Mouse (Mus musculus) heart, postnatal 10 days (tissue): ENCODE results near the gene Slc16a6. TPM values are rescaled to one million over a fixed set of nuclear protein-coding genes. Genes with fewer than 3 reads are reported as not detected.

Experiments
- DNase-seq, 2 experiments: peaks; one replicate each; pipeline ENCODE4 v3.0.0; 2021
- intact Hi-C: fragments of 180-260 bp; cut with DNase I; formaldehyde crosslinking; loops from one replicate; pipeline ENCODE4 v1.15.1; 2025
- total RNA-seq, 2 experiments: library from RNA; stranded (reverse); gene quantifications; 2 replicates each; pipeline ENCODE4 v1.2.3; 2021

The Slc16a6 gene
- total RNA-seq, 2 experiments from 2014 or later, result 13.9 to 14.6 TPM

DNA sequence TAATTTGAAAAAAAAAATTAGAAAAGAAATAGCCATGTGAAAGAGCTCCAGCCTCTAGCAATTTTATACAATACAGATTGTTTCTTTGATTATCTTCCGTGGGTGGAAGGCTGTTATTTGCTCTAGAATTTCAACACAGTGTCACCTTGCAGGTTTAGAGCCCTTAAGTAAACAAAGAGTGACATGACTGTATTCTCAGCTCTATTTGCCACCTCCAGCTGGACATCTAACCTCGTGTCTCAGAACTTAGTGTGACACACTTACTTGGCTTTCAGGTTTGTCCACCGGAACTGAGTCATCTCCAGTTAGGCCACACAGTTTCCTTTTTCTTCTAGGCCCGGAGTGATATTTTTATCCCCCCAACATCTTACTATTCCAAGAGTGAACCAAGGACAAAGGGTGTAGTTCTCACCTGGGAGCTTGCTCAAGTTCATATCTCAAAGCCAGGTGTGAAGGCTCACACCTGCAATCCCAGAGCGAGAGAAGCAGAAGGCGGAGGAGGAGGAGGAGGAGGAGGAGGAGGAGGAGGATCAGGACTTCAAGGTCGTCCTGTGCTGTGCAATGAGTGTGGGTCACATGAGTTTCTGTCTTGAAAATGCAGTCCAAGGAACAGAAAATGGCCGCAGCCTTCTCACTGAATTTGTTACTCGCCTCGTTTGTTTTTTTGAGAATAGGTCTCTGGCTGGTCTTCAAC, 14.7 kb upstream of the Slc16a6 start:
- intact Hi-C loops, result no loop called here
- no peak for DNase-seq

- intact Hi-C loops, result no loop called here
- DNase-seq, result no peak
Observed at GRCm38 (mm10) chr11:109487111-109487510, 13.7 kb upstream of the Slc16a6 start.

- DNase-seq, result peak in 1 of 2 experiments; percentile 32
- intact Hi-C loops, result no loop called here
Observed at GRCm38 (mm10) chr11:109485398-109486045, 12.1 kb upstream of the Slc16a6 start.

DNA sequence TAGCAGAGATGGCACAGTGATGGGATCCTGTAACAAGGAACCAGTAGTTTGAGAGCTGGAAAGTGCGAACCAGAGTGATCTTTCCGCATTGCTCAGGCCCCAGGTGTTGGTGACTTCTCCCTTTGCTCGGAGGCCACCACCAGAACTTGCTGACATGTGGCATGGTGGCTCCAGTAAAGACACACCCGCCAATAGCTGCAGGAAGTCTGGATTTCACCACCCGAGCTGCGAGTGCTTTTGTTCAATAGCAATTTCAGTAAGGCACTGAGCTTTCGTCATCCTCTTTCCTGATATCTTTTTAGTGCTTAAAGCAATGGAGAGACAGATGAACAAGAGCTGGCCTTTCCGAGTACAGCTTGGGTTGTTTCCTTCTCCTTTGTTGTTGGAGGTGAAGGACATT, 7.0 kb upstream of the Slc16a6 start:
- DNase-seq, result no peak
- intact Hi-C loops, result no loop called here

DNA sequence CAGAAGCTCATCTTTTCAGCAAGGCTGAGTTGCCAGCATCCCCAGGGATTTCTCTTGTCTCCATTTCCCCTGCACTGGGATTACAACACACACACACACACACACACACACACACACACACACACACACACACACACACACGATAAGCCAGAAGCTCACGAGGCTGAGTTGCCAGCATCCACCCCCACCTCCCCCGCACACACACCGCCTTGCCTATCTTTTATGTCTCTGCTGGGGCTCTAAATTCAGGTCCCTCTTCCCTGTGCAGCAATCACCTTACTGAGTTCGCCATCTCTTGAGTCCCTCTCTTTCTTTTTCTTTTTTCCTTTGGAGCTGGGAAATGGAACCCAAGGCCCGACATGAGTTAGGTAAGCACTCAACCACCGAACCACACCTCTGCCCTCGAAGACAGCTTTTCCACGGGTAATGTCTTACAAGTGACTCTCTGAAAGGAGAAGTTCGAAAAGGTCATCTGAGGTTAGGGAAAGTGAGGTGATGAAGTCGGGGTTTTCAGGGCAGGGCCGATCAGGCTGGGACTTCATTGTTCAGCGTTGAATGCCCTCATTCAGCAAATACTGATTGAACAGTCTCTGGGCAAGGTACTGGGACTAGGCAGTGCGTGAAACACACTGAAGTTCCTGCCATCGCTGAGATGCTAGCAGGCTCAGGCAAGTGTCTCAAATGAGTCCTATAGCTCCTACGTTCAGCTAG, 6.3 kb upstream of the Slc16a6 start:
- intact Hi-C loops, result no loop called here
- no peak for DNase-seq

GRCm38 (mm10) chr11:109477606-109478380, 4.4 kb upstream of the Slc16a6 start:
- intact Hi-C loops, result no loop called here
- peak; percentile 17 to 36 for DNase-seq

GRCm38 (mm10) chr11:109476653-109477052, 3.3 kb upstream of the Slc16a6 start:
- intact Hi-C loops, result no loop called here
- DNase-seq, result no peak

DNA sequence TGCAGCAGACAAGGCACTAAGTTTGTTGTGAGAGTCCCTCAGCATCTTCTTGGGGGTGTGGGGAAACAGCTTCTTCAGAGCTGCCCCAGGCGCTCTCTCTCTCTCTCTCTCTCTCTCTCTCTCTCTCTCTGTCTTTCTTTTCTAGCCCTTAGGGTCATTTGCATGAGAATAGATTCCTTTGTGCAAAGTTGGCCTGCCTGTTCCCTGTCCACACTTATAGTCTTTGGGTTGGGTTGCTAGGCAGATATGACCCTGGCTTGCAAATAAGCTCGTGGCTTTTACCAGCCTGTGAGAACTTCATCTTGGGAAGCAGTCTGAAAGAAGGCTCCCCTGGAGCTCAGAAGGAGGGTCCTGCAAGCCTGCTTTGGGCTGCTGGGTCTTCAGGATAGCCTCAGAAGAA, 2.8 kb upstream of the Slc16a6 start:
- intact Hi-C loops, result no loop called here

GRCm38 (mm10) chr11:109475717-109476116, 2.3 kb upstream of the Slc16a6 start:
- intact Hi-C loops, result no loop called here
- DNase-seq, result no peak

More for the DNA sequence above, 2.8 kb upstream of the Slc16a6 start:
- DNase-seq, result no peak

GRCm38 (mm10) chr11:109474836-109475235, 1.4 kb upstream of the Slc16a6 start:
- intact Hi-C loops, result loop anchor here (5.0 kb wide), 1 partner anchor 82 kb away; no protein-coding TSS in a partner anchor
- DNase-seq, result no peak

DNA sequence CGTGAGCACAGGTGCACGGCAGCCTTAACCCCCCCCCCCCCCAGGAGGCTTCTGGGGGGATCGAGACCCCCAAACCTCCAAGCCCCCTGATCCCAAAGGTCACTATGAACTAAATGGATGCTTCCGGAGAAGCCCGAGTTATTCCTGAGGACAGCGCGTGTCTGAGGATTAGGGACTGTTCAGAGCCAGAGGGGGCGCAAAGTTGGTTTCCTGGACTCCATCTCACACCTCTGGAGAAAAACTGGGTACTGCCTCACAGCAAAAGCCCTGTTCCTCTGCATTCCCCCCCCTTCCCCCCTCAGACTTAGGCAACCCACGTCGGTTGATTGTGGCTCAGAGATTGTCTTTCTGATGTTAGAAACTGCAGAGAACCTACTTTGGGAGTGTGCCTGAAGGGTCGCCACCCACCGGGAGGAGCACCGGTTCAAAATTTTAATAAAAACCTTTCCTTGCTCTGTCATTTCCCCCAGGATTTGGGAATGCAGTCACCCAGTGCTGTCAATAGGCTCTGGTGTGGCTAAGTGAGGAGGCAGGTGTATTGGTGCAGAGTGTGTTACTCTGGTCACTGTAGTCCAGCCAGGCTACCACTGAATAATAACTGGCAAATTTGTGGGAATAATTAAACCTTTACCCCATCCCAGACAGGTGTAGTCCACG, 816 bp upstream of the Slc16a6 start:
- intact Hi-C loops, result loop anchor here (5.0 kb wide), 1 partner anchor 83 kb away; no protein-coding TSS in a partner anchor
- DNase-seq, result no peak

- intact Hi-C loops, result loop anchor here (2.0 to 5.0 kb wide), 2 partner anchors 28 to 85 kb away; no protein-coding TSS in a partner anchor
- no peak for DNase-seq
Observed at GRCm38 (mm10) chr11:109472821-109473170, 602 bp downstream of the Slc16a6 start.

- intact Hi-C loops, result loop anchor here (2.0 to 5.0 kb wide), 2 partner anchors 27 to 85 kb away; no protein-coding TSS in a partner anchor
- DNase-seq, result peak; percentile 52 to 62
Observed at GRCm38 (mm10) chr11:109472171-109472691, 1.2 kb downstream of the Slc16a6 start.

DNA sequence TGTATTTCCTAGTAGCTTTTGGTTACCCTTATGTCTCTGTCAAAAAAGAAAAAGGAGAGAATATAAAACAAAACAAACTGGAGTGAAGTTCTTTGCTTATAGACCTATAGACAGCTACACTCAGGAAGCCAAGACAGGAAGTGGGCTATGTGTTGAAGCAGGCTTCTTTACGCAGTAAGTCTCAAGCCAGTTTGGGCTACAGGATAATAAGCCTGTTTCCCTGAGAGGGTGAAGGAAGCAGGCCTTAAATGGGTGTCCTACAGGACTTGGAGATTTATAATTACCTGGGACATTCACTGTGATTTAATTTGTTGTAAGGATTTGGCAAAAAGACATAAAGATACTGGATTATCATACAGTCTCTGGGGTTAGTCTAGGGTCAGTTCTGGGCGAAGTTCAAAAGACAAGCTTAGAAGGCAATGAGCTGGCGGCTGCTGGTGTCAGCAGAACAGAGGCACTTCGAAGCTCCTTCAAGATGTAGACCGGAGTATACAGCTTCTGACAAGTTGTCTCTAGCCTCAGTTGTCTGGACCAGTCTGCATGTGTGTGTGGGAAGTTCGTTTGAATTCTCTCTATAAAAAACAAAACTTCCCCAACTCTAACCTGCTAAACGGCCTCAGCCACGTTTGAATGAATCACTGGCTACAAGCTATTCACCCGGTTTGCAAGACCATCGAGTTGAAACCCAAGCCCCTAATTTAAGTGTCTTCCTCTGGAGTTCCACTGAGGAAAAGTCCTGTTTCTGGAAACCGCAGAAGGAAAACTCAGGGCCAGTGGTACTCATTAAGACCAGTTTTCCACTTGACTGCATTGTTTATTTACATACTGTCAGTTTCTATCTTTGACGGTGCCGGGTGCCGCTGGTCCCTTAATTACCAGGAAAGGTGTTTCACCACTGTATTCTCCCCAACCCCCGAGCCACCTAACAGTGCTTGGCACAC, 2.2 kb downstream of the Slc16a6 start:
- DNase-seq, result peak in 1 of 2 experiments; percentile 8
- intact Hi-C loops, result loop anchor here (5.0 kb wide), 1 partner anchor 86 kb away; no protein-coding TSS in a partner anchor

DNA sequence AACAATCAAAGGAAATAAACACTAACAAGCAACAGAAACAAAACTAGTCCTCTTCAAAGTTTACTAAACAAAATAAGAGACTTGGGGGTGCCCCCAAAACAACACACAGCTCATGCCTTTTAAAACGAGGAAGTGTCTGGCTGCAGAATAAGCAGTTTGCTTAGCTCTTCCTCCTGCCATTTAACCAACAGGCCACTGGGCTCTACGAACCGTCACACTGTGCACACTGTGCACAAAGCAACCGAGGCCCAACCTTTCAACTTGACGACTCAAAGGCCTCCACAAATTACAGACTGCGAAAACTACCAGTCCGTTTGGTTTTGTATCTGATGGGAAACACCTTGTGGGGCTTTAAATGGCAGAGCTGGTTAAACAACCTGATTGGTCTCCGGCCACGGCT, 3.2 kb downstream of the Slc16a6 start:
- intact Hi-C loops, result loop anchor here (5.0 kb wide), 1 partner anchor 87 kb away; no protein-coding TSS in a partner anchor
- no peak for DNase-seq

DNA sequence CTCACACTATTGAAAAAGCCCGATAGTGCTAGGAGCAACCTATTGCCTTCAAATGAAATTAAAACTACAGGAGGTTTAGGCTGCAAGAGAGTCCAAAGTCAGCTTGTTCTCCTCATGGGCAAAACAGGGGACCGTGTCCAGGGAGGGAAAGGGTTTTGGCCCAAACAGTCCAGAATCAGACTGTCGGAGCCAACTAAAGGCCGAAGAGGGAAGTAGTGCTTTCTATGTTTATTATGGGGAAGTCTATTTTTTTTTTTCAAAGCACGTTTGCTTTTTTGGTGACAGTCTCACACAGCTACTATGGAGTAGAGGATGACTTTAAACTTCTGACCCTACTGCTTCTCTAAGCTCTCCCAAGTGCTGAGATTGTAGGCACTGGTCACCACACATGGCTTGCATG, 5.3 kb downstream of the Slc16a6 start:
- intact Hi-C loops, result no loop called here
- no peak for DNase-seq

DNA sequence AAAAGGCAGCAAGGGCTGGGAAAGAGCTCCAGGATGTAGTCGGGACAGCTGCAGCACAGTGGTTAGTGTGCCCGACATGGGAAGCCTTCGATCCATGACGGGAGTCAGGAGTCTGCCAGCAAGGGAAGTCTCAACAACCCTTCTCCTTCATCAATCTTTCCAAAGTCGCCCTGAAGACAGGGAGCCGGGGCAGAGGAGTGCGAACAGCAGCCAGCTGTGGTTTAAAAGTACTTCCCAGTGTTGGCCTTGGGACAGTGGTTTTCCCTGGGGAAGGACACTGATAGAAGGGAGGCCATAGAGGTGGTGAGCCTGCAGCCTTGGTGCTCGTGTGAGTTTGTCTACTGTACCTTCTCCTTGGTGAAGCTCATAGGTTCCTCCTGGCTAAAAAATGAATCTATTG, 6.4 kb downstream of the Slc16a6 start:
- intact Hi-C loops, result no loop called here
- peak; percentile 43 to 53 for DNase-seq

GRCm38 (mm10) chr11:109465068-109465467, 8.3 kb downstream of the Slc16a6 start:
- no peak for DNase-seq
- intact Hi-C loops, result no loop called here

DNA sequence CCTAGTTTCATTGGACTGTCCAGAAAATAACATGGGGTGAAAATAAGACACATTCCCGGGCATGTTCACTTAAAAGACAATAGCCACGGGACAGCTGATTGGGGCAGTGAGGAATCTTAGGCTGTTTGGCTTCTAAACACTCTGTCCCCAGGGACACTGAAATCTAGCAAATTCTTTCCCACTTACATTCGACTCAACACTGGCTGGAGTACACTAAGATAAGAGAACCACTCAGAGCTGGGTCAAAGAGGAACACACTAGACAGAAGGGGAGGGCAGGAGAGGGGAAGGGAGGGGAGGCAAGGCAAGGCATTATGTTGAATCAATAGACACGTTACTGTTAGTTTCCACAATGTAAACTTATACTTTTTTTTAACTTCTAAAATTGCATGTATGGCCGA, 12.8 kb downstream of the Slc16a6 start:
- peak; percentile 70 to 72 for DNase-seq
- intact Hi-C loops, result no loop called here
